Mouse (Mus musculus) subcutaneous adipose tissue, adult 2 months (tissue): ENCODE results near the gene Ggcx. TPM values are rescaled to one million over a fixed set of nuclear protein-coding genes. Genes with fewer than 3 reads are reported as not detected.

ENCODE experiments used
- polyA plus RNA-seq: library from polyadenylated mRNA; depleted of rRNA; stranded (reverse); fragments of >200 nt; gene quantifications from 2 replicates; pipeline ENCODE4 v1.2.3, GENCODE M21; 2012; ENCODE audit warnings: low replicate concordance; rRNA removed

Gene Ggcx
- polyA plus RNA-seq = 38.4 and 41.4 TPM in 2 replicates

GRCm38 (mm10) chr6:72414076-72414756 lies at the start of gene Ggcx:
Gene Ggcx, plus strand, starts transcription at chr6:72414308.

GRCm38 (mm10) chr6:72366844-72367443 lies 47.2 kb upstream of the Ggcx start, which contains the start of gene Rnf181:
Gene Rnf181, minus strand, starts transcription at chr6:72366956.

GRCm38 (mm10) chr6:72380131-72380770 lies 33.9 kb upstream of the Ggcx start, which contains the start of gene Vamp5:
Gene Vamp5, minus strand, starts transcription at chr6:72380468.

GRCm38 (mm10) chr6:72389941-72390771 lies 24.0 kb upstream of the Ggcx start, which contains the start of gene Vamp8:
Gene Vamp8, minus strand, starts transcription at chr6:72390703.

GRCm38 (mm10) chr6:72439355-72440185 lies 25.5 kb downstream of the Ggcx start, which contains the start of gene Mat2a:
Gene Mat2a, minus strand, starts transcription at chr6:72439558.

Other genes starting within 250 kb of the Ggcx start
- 16.6 and 18.7 TPM in 2 replicates for gene Atoh8, start 178.7 kb upstream of the Ggcx start, polyA plus RNA-seq
- 0.10 and 0.57 TPM in 2 replicates for gene Sftpb, start 109.7 kb upstream of the Ggcx start, polyA plus RNA-seq
- 18.7 and 24.3 TPM in 2 replicates for gene Usp39, start 69.1 kb upstream of the Ggcx start, polyA plus RNA-seq
- 20.1 and 24.2 TPM in 2 replicates for gene 0610030E20Rik, start 67.0 kb upstream of the Ggcx start, polyA plus RNA-seq
- gene Tmem150a, start 58.9 kb upstream of the Ggcx start, polyA plus RNA-seq = 39.9 and 57.7 TPM in 2 replicates
- 83.3 and 97.2 TPM in 2 replicates for gene Rnf181, start 47.4 kb upstream of the Ggcx start, polyA plus RNA-seq
- 22.3 and 33.6 TPM in 2 replicates for gene Vamp5, start 33.8 kb upstream of the Ggcx start, polyA plus RNA-seq
- gene Vamp8, start 23.6 kb upstream of the Ggcx start, polyA plus RNA-seq = 111 and 113 TPM in 2 replicates
- gene Mat2a, start 25.2 kb downstream of the Ggcx start, polyA plus RNA-seq = 115 and 120 TPM in 2 replicates
- gene Sh2d6, start 107.4 kb downstream of the Ggcx start, polyA plus RNA-seq = 0.57 and 1.0 TPM in 2 replicates
- gene Capg, start 130.1 kb downstream of the Ggcx start, polyA plus RNA-seq = 56.2 and 70.5 TPM in 2 replicates
- gene Elmod3, start 184.1 kb downstream of the Ggcx start, polyA plus RNA-seq = 32.9 and 43.9 TPM in 2 replicates
- gene Retsat, start 184.2 kb downstream of the Ggcx start, polyA plus RNA-seq = 67.1 and 126 TPM in 2 replicates
- gene Tgoln1, start 202.7 kb downstream of the Ggcx start, polyA plus RNA-seq = 55.6 and 77.0 TPM in 2 replicates